Mouse (Mus musculus) myocyte (in vitro differentiated cells): ENCODE measurements around the gene Plxnb1. TPM values are rescaled to one million over a fixed set of nuclear protein-coding genes. Genes with fewer than 3 reads are reported as not detected.

Source experiments
- H3K27me3 ChIP-seq: one replicate; pipeline ENCODE4 v1.6.1; 2011; ENCODE audit not compliant: control insufficient read depth, insufficient read depth, insufficient read length
- H3K36me3 ChIP-seq: one replicate; pipeline ENCODE4 v1.6.1; 2011; ENCODE audit not compliant: control insufficient read depth, insufficient read depth
- H3K4me2 ChIP-seq: one replicate; pipeline ENCODE4 v1.6.1; 2011; ENCODE audit warnings: low read depth, control low read depth
- H3K4me3 ChIP-seq: one replicate; pipeline ENCODE4 v1.5.1; 2011; ENCODE audit warnings: mild to moderate bottlenecking, control low read depth, moderate library complexity
- H3K79me2 ChIP-seq: one replicate; pipeline ENCODE4 v1.6.1; 2011; ENCODE audit not compliant: control insufficient read depth, insufficient read depth
- H3ac ChIP-seq: one replicate; pipeline ENCODE4 v1.6.1; 2011; ENCODE audit not compliant: control insufficient read depth, insufficient read length
- CEBPB ChIP-seq: IDR thresholded peaks from 2 replicates; pipeline ENCODE4 v1.6.1; 2011; ENCODE audit warnings: mild to moderate bottlenecking, moderate library complexity; ENCODE audit not compliant: poor library complexity, insufficient read depth, severe bottlenecking
- E2F4 ChIP-seq: IDR thresholded peaks from one replicate; pipeline ENCODE4 v1.6.1; 2011; ENCODE audit warnings: mild to moderate bottlenecking, control low read depth, moderate library complexity; ENCODE audit not compliant: insufficient read depth
- MAX ChIP-seq: IDR thresholded peaks from one replicate; pipeline ENCODE4 v1.6.1; 2011; ENCODE audit warnings: low read depth, mild to moderate bottlenecking, control low read depth
- MYOD1 ChIP-seq, 3 experiments: IDR thresholded peaks; one replicate each; pipeline ENCODE4 v1.6.1; 2011; ENCODE audit warnings: control low read depth in 2 of 3, low read depth in 2 of 3, mild to moderate bottlenecking in 2 of 3, moderate library complexity in 1 of 3; ENCODE audit not compliant: insufficient read length in 2 of 3, control insufficient read depth in 1 of 3
- MYOG ChIP-seq, 3 experiments: IDR thresholded peaks; one replicate each; pipeline ENCODE4 v1.6.1; 2011; ENCODE audit warnings: control low read depth in 2 of 3, low read depth in 2 of 3, mild to moderate bottlenecking in 2 of 3; ENCODE audit not compliant: insufficient read length in 2 of 3, control insufficient read depth in 1 of 3, insufficient read depth in 1 of 3
- POLR2A ChIP-seq: IDR thresholded peaks from one replicate; pipeline ENCODE4 v1.6.1; 2011; ENCODE audit warnings: low read depth, mild to moderate bottlenecking, control low read depth, moderate library complexity; ENCODE audit not compliant: insufficient read length
- POLR2AphosphoS2 ChIP-seq: IDR thresholded peaks from one replicate; pipeline ENCODE4 v1.6.1; 2011; ENCODE audit warnings: low read depth, control low read depth; ENCODE audit not compliant: insufficient read length
- REST ChIP-seq: IDR thresholded peaks from one replicate; pipeline ENCODE4 v1.6.1; 2011; ENCODE audit warnings: mild to moderate bottlenecking, control low read depth, moderate library complexity; ENCODE audit not compliant: insufficient read depth, insufficient read length
- SRF ChIP-seq: IDR thresholded peaks from one replicate; pipeline ENCODE4 v1.6.1; 2011; ENCODE audit warnings: low read depth; ENCODE audit not compliant: control insufficient read depth, insufficient read length
- TCF12 ChIP-seq: IDR thresholded peaks from one replicate; pipeline ENCODE4 v1.6.1; 2011; ENCODE audit warnings: mild to moderate bottlenecking, control low read depth; ENCODE audit not compliant: poor library complexity, insufficient read depth, severe bottlenecking
- TCF3 ChIP-seq: IDR thresholded peaks from one replicate; pipeline ENCODE4 v1.6.1; 2011; ENCODE audit warnings: low read depth, control low read depth; ENCODE audit not compliant: insufficient read length
- USF1 ChIP-seq: IDR thresholded peaks from one replicate; pipeline ENCODE4 v1.6.1; 2011; ENCODE audit warnings: low read depth, mild to moderate bottlenecking, control low read depth, moderate library complexity
- polyA plus RNA-seq: library from polyadenylated mRNA; unstranded; fragments of >200 nt; fragmentation: generic; extraction: Trizol; gene quantifications from one replicate; pipeline ENCODE4 v1.2.1, GENCODE M21; 2012; ENCODE audit warnings: missing spikeins

Gene Plxnb1
- polyA plus RNA-seq, 1 experiment = 6.1 TPM

- Histone ChIP-seq H3K36me3 (peaks cover 5% of the 10 kb centered on the region), H3K79me2 (no peaks in the 10 kb centered on the region), H3K27me3 (no peaks in the 10 kb centered on the region), H3ac (no peak overlapping the region), H3K4me3 (no peak overlapping the region), H3K4me2 (no peak overlapping the region)
- no peak for TF ChIP-seq POLR2AphosphoS2
- TF ChIP-seq CEBPB = no peak
- TF ChIP-seq MYOD1 (IDR thresholded peaks at IDR 0.05; ENCODE audit: control insufficient read depth in 1 of 3, insufficient read length in 2 of 3, low read depth in 2 of 3) = no peak
- TF ChIP-seq TCF3 = no peak
- no peak for TF ChIP-seq POLR2A
- TF ChIP-seq REST = no peak
- no peak for TF ChIP-seq MAX
- TF ChIP-seq E2F4 = no peak
- no peak for TF ChIP-seq MYOG (IDR thresholded peaks at IDR 0.05; ENCODE audit: control insufficient read depth in 1 of 3, insufficient read depth in 1 of 3, insufficient read length in 2 of 3, low read depth in 2 of 3)
- TF ChIP-seq USF1 = no peak
- TF ChIP-seq TCF12 = no peak
- TF ChIP-seq SRF = no peak
These were observed 19.1 kb downstream of the Plxnb1 start for GRCm38 (mm10) chr9:109114276-109114675.

DNA sequence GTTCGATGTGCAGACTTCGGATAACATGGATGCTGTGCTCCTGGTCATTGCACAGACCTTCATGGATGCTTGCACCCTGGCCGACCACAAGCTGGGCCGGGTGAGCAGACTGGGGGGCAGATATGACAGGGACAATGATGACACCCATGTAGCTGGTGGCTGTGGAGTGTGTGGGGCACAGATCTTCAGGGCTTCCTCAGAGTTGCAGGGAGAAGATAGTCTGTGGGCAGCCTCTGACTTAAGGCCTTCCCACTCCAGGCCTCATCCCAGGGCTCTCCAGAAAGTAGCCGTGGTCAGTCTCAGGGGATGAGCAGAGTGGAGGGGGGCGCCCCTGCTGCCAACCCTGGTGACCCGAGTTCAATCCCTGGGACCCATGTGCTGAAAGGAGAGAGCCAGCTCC, 19.7 kb downstream of the Plxnb1 start:
- Histone ChIP-seq H3K27me3 (no peaks in the 10 kb centered on the region), H3K36me3 (peaks cover 5% of the 10 kb centered on the region)
- TF ChIP-seq CEBPB = no peak
- no peak for TF ChIP-seq MAX
- TF ChIP-seq POLR2A = no peak
- no peak for TF ChIP-seq E2F4
- no peak for TF ChIP-seq USF1
- TF ChIP-seq POLR2AphosphoS2 = no peak
- TF ChIP-seq MYOD1 (IDR thresholded peaks at IDR 0.05; ENCODE audit: control insufficient read depth in 1 of 3, insufficient read length in 2 of 3, low read depth in 2 of 3) = no peak
- no peak for TF ChIP-seq TCF3
- no peak for TF ChIP-seq SRF
- no peak for TF ChIP-seq TCF12
- TF ChIP-seq REST = no peak

DNA sequence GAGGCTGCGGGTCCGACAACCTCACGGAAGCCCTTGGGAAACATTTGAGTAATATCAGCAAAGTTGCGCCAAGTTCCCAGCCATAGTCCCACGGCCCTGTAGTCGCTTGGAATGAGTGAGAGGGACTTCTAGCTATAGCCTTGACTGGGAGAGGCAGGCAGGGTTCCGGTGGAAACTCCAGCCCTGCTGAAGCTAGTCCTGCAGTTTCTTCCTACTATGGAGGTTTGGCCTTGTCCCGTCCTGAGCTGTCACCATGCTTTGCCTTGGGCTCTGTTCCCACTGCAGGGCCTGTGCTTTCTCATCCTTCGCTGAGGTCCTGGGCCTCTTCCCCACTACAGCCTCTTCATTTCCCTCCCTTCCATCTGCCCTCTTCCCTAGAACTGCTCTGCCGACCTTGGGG, 21.0 kb downstream of the Plxnb1 start:
- H3K4me2 ChIP-seq = no peak overlapping the region
- TF ChIP-seq REST (no peak), SRF (no peak), POLR2A (no peak), E2F4 (no peak), MYOD1 (IDR thresholded peaks at IDR 0.05; ENCODE audit: control insufficient read depth in 1 of 3, insufficient read length in 2 of 3, low read depth in 2 of 3) (no peak), USF1 (no peak), MAX (no peak), CEBPB (no peak), TCF3 (no peak), MYOG (IDR thresholded peaks at IDR 0.05; ENCODE audit: control insufficient read depth in 1 of 3, insufficient read depth in 1 of 3, insufficient read length in 2 of 3, low read depth in 2 of 3) (no peak), TCF12 (no peak), POLR2AphosphoS2 (no peak)
- H3K4me3 ChIP-seq = no peak overlapping the region
- no peaks in the 10 kb centered on the region for H3K79me2 ChIP-seq
- no peaks in the 10 kb centered on the region for H3K27me3 ChIP-seq
- no peak overlapping the region for H3ac ChIP-seq
- H3K36me3 ChIP-seq = peaks cover 5% of the 10 kb centered on the region

More for the DNA sequence above, 19.7 kb downstream of the Plxnb1 start:
- Histone ChIP-seq H3K4me3 (no peak overlapping the region), H3K4me2 (no peak overlapping the region), H3ac (no peak overlapping the region), H3K79me2 (no peaks in the 10 kb centered on the region)

DNA sequence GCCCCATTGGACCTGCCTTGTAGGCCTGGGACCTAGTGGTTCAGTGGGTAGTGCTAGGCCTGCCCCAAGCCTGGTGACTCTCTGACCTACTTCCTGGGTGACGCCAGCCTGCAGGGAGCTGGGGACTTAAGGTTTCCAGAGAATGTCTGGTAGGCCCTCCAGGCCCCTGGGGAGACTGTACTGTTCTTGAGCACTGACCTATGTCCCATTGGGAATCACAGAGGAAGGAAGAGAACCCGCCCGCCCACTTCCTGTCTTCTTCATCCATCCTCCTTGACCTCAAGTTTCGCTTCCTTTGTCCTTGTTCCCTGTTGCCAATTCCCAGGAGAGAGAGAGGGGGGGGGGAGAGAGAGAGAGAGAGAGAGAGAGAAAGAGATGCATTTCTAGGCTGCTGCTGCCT, 22.9 kb downstream of the Plxnb1 start:
- Histone ChIP-seq H3K4me3 (no peak overlapping the region), H3K27me3 (no peaks in the 10 kb centered on the region), H3ac (no peak overlapping the region), H3K79me2 (no peaks in the 10 kb centered on the region), H3K36me3 (peaks cover 5% of the 10 kb centered on the region), H3K4me2 (no peak overlapping the region)
- TF ChIP-seq SRF (no peak), CEBPB (no peak), TCF12 (no peak), E2F4 (no peak), MAX (no peak), USF1 (no peak), MYOD1 (IDR thresholded peaks at IDR 0.05; ENCODE audit: control insufficient read depth in 1 of 3, insufficient read length in 2 of 3, low read depth in 2 of 3) (no peak), MYOG (IDR thresholded peaks at IDR 0.05; ENCODE audit: control insufficient read depth in 1 of 3, insufficient read depth in 1 of 3, insufficient read length in 2 of 3, low read depth in 2 of 3) (no peak), REST (no peak), POLR2A (no peak), POLR2AphosphoS2 (no peak), TCF3 (no peak)

GRCm38 (mm10) chr9:109119571-109119970, 24.4 kb downstream of the Plxnb1 start:
- Histone ChIP-seq H3K79me2 (no peaks in the 10 kb centered on the region), H3K4me2 (no peak overlapping the region), H3K36me3 (peaks cover 2% of the 10 kb centered on the region), H3K4me3 (no peak overlapping the region), H3ac (no peak overlapping the region), H3K27me3 (no peaks in the 10 kb centered on the region)
- TF ChIP-seq USF1 (no peak), MAX (no peak), TCF12 (no peak), POLR2A (no peak), REST (no peak), TCF3 (no peak), MYOD1 (IDR thresholded peaks at IDR 0.05; ENCODE audit: control insufficient read depth in 1 of 3, insufficient read length in 2 of 3, low read depth in 2 of 3) (no peak), MYOG (IDR thresholded peaks at IDR 0.05; ENCODE audit: control insufficient read depth in 1 of 3, insufficient read depth in 1 of 3, insufficient read length in 2 of 3, low read depth in 2 of 3) (no peak), CEBPB (no peak), E2F4 (no peak), SRF (no peak), POLR2AphosphoS2 (no peak)
